Mouse (Mus musculus) forebrain, postnatal 0 days (tissue): ENCODE measurements at regions not wholly inside any gene's neighbourhood (a gene's known extent, or its start where the extent isn't known, plus 50 kb on each side); places are given as distances from the start of the nearest gene placed in this dataset.
A peak's percentile ranks its signal among the peaks of the same experiment; 100 is the strongest.

Experiments
- ATAC-seq: fragments of 200-750 bp; cut with Nextera tagmentation; 2 replicates; pipeline ENCODE4 v1.8.0; 2017; ENCODE audit warnings: mild to moderate bottlenecking, moderate library complexity
- DNase-seq: peaks from one replicate; pipeline ENCODE4 v3.0.0-alpha.2; 2015
- H3K27ac ChIP-seq: fragments of 300-500 bp; sonication (generic); 2 replicates; pipeline ENCODE4 v1.5.1; 2014; ENCODE audit warnings: low read depth, mild to moderate bottlenecking, antibody characterized with exemption, low read length, moderate library complexity, mixed read lengths
- H3K27me3 ChIP-seq: fragments of 300-500 bp; sonication (generic); 2 replicates; pipeline ENCODE4 v1.6.1; 2014; ENCODE audit warnings: mild to moderate bottlenecking, low read length, mixed read lengths; ENCODE audit not compliant: insufficient read depth
- H3K36me3 ChIP-seq: fragments of 300-500 bp; sonication (generic); 2 replicates; pipeline ENCODE4 v1.6.1; 2014; ENCODE audit warnings: mild to moderate bottlenecking, moderate library complexity; ENCODE audit not compliant: insufficient read depth
- H3K4me1 ChIP-seq: fragments of 300-500 bp; sonication (generic); 2 replicates; pipeline ENCODE4 v1.6.1; 2014; ENCODE audit warnings: antibody characterized with exemption; ENCODE audit not compliant: insufficient read depth
- H3K4me2 ChIP-seq: fragments of 300-500 bp; sonication (generic); 2 replicates; pipeline ENCODE4 v1.6.1; 2014; ENCODE audit warnings: low read depth, mild to moderate bottlenecking, moderate library complexity
- H3K4me3 ChIP-seq: fragments of 300-500 bp; sonication (generic); 2 replicates; pipeline ENCODE4 v1.5.1; 2014; ENCODE audit warnings: low read depth, low read length, mixed read lengths
- H3K9ac ChIP-seq: fragments of 300-500 bp; sonication (generic); 2 replicates; pipeline ENCODE4 v1.6.1; 2014; ENCODE audit warnings: mild to moderate bottlenecking
- H3K9me3 ChIP-seq: fragments of 300-500 bp; sonication (generic); 2 replicates; pipeline ENCODE4 v1.6.1; 2016; ENCODE audit warnings: low read length
- CTCF ChIP-seq: sonication (generic); IDR thresholded peaks from 2 replicates; pipeline ENCODE4 v1.5.1; 2016; ENCODE audit warnings: antibody characterized with exemption, control low read depth, low read depth
- WGBS: fragments of 180-500 bp; shearing (Covaris S2); extraction: QIAGEN DNeasy Blood & Tissue Kit; methylation state at CpG from one replicate; pipeline ENCODE4 v1.1.7; 2014; 5-methylcytosine and 5-hydroxymethylcytosine counted together

DNA sequence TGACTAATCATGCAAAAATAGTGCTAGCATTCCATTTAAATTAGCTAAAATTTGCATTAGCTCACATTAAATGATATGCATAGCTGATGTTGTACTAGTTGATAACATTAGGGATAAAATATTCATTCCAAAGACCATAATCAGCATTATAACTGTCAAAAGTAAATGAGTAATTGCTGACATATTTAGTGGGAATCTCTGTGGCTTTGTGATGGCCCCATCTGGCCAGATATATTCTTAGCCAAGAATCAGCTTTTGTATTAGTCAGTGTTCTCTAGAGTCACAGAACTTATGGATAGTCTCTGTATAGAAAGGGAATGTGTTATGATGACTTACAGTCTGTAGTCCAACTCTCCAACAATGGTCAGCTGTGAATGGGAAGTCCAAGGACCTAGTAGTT is 171.2 kb downstream of the Gria2 start:
- no peak for TF ChIP-seq CTCF
- Histone ChIP-seq H3K9ac (no peak overlapping the region), H3K4me2 (no peak overlapping the region), H3K27me3 (no peaks in the 10 kb centered on the region), H3K36me3 (no peaks in the 10 kb centered on the region), H3K27ac (no peak overlapping the region), H3K4me1 (no peaks in the 10 kb centered on the region), H3K4me3 (no peak overlapping the region), H3K9me3 (no peaks in the 10 kb centered on the region)
- no peak for ATAC-seq
- DNase-seq: no peak

- Histone ChIP-seq H3K9me3 (no peaks in the 10 kb centered on the region), H3K4me2 (no peak overlapping the region), H3K27ac (no peak overlapping the region), H3K9ac (no peak overlapping the region), H3K4me1 (no peaks in the 10 kb centered on the region), H3K27me3 (no peaks in the 10 kb centered on the region), H3K36me3 (no peaks in the 10 kb centered on the region), H3K4me3 (no peak overlapping the region)
- DNase-seq: no peak
- ATAC-seq: no peak
- no peak for TF ChIP-seq CTCF
- WGBS: 50% methylated on average over 2 of the region's 2 CpGs
These were observed 192.2 kb downstream of the Gria2 start for GRCm38 (mm10) chr3:80610414-80610813.

DNA sequence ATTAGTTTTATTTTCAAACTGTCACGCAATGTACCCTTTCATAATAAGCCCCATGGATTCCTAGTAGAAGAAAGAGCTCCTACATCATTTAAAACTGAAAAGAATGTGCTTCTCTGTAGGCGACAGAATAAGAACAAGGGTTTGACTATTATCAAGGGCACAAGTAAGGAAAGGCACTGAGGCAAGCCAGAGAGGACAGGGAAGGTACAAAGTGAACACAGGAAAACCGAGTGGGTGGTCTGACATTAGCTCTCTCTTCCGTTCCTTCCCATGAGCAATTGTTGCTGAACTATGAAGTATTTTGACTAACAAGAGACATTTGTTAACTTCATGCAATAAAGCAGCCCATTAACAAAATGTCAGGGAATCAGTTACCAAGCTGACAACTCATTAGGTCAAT is 194.2 kb downstream of the Gria2 start:
- no peak overlapping the region for H3K9ac ChIP-seq
- peak; percentile 7 for DNase-seq

GRCm38 (mm10) chr3:80607809-80608208 is 194.8 kb downstream of the Gria2 start:
- Histone ChIP-seq H3K9me3 (no peaks in the 10 kb centered on the region), H3K9ac (no peak overlapping the region), H3K27me3 (no peaks in the 10 kb centered on the region), H3K36me3 (no peaks in the 10 kb centered on the region), H3K4me2 (no peak overlapping the region), H3K27ac (no peak overlapping the region), H3K4me3 (no peak overlapping the region), H3K4me1 (no peaks in the 10 kb centered on the region)
- no peak for DNase-seq
- WGBS: 6% methylated on average over 2 of the region's 2 CpGs
- TF ChIP-seq CTCF: no peak
- peak; percentile 32; the same call in 1 of the 2 replicates for ATAC-seq

More for the DNA sequence above, 194.2 kb downstream of the Gria2 start:
- Histone ChIP-seq H3K27ac (no peak overlapping the region), H3K36me3 (no peaks in the 10 kb centered on the region), H3K4me1 (no peaks in the 10 kb centered on the region), H3K27me3 (no peaks in the 10 kb centered on the region), H3K4me2 (no peak overlapping the region), H3K9me3 (no peaks in the 10 kb centered on the region), H3K4me3 (no peak overlapping the region)
- no peak for TF ChIP-seq CTCF
- ATAC-seq: peak; percentile 40; the same call in 1 of the 2 replicates
- WGBS: 13% methylated on average over 4 of the region's 4 CpGs

DNA sequence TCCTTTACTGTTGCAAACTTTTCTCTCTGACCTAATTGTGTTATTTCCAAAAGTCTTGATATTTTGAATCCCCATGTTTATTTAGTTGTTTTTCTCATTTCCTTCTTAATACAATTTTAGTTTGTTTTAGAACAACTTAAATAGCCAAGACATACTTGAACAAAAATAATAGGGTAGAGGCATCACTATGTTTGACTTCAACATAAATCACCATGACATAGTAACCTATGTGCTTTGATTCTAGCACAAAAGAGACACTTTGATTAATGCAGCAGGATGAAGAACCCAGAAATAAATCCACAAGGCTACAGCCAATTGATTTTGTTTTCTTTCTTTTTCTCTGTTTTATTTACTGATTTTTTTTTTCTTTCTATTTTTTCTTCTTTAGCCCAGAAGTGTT is 205.1 kb downstream of the Gria2 start:
- Histone ChIP-seq H3K4me1 (no peaks in the 10 kb centered on the region), H3K4me3 (no peak overlapping the region), H3K27ac (no peak overlapping the region), H3K36me3 (no peaks in the 10 kb centered on the region), H3K4me2 (no peak overlapping the region), H3K9ac (no peak overlapping the region), H3K9me3 (no peaks in the 10 kb centered on the region), H3K27me3 (no peaks in the 10 kb centered on the region)
- ATAC-seq: no peak
- TF ChIP-seq CTCF: no peak
- no peak for DNase-seq

DNA sequence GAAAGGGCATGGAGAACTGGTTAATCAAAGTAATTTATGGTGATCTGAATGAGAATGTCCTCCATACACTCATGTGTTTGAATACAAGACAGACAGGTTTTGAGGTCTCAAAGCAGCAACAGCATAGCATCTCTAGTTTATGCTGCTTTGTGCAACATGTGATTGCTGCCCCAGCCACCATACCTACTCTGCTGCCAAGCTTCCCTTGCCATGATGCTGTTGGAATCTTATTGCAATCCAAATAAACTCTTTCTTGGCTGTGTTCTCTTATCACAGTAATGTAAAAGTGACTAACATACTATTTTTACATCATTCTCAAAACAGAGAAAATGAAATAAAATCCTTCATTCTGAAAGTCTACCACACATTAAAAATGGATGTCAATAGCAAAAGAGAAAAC is 235.1 kb downstream of the Gria2 start:
- Histone ChIP-seq H3K9me3 (no peaks in the 10 kb centered on the region), H3K9ac (no peak overlapping the region), H3K4me2 (no peak overlapping the region), H3K27me3 (no peaks in the 10 kb centered on the region), H3K27ac (no peak overlapping the region), H3K36me3 (no peaks in the 10 kb centered on the region), H3K4me1 (peaks cover 5% of the 10 kb centered on the region; the same call in 1 of the 2 replicates), H3K4me3 (no peak overlapping the region)
- no peak for TF ChIP-seq CTCF
- DNase-seq: peak; percentile 54
- peak; percentile 72 for ATAC-seq

DNA sequence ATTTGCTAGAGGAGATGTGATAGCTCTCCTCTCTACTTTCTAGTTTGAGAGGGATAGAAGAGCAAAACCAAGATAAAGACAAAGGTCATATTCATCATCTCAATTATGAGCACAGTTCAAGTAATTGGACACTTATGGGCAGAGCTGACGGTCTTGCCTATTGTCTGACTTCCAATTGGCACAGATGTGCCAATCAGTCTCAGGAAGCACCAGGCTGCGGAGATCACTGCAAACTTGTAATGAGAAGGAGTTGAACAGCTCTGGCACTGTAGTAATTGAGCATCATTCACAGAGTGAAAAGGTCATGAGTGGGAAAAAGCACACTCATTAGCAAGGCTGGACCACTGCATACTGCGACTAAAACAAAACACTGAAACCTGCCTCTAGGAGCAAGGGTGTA is 236.4 kb downstream of the Gria2 start:
- Histone ChIP-seq H3K9me3 (no peaks in the 10 kb centered on the region), H3K9ac (no peak overlapping the region), H3K36me3 (no peaks in the 10 kb centered on the region), H3K27me3 (no peaks in the 10 kb centered on the region), H3K4me1 (peaks cover 5% of the 10 kb centered on the region; the same call in 1 of the 2 replicates), H3K4me2 (no peak overlapping the region), H3K27ac (no peak overlapping the region), H3K4me3 (no peak overlapping the region)
- DNase-seq: no peak
- peak; percentile 38; the same call in 1 of the 2 replicates for ATAC-seq
- 21% methylated on average over 3 of the region's 3 CpGs for WGBS
- no peak for TF ChIP-seq CTCF

GRCm38 (mm10) chr3:80546151-80546695 is 256.4 kb downstream of the Gria2 start:
- no peak overlapping the region for H3K4me2 ChIP-seq
- no peaks in the 10 kb centered on the region for H3K9me3 ChIP-seq
- H3K4me3 ChIP-seq: no peak overlapping the region
- H3K36me3 ChIP-seq: no peaks in the 10 kb centered on the region
- no peak for TF ChIP-seq CTCF
- DNase-seq (no peak), ATAC-seq (peak; percentile 51; the same call in 1 of the 2 replicates)
- no peak overlapping the region for H3K9ac ChIP-seq
- H3K4me1 ChIP-seq: no peaks in the 10 kb centered on the region
- no peaks in the 10 kb centered on the region for H3K27me3 ChIP-seq
- H3K27ac ChIP-seq: no peak overlapping the region
